In the genomic region with DNA sequence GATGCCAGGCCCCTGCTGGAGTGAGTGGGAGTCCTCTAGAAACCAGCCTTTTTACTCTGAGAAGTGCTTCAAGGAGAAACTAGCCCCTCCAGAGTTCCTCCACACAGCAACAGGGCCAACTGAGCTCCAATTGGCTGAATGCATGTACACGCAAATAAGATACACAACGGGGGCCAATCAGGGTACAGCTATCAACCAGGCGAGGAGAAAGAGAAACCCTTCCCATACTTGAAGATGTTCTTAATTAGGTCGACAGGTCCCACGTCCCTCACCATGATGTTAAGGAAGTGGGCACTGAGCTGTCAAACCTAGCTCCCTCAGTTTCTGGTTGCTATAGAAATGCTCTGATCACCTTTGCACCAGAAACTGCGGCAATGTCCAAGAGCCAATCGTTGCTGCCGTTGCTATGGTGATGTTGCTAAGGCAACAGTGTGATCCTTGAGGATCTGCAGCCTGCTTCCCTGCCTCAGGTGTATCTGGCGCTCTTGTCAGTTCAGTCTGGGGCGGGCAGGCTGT, we compare ENCODE assay signal across 7 mouse cellular contexts. TPM values are rescaled to one million over a fixed set of nuclear protein-coding genes. Genes with fewer than 3 reads are reported as not detected.
DNase-seq lines count a peak whose midpoint lies in the region; ATAC-seq and TF ChIP-seq lines count a peak whose summit lies in the region.

No protein-coding gene starts in this region.

- no peak for ATAC-seq in intestine, postnatal 0 days
- no peak for ATAC-seq in liver, embryonic 16.5 days (ENCODE audit: low read depth)

- in situ Hi-C loops in ES-E14 (cut with MboI; ENCODE audit: low sequenced_read_pairs in 2 of 2, unreplicated experiment in 2 of 2): loop anchor here in 1 of 2 experiments (25.0 kb wide), 1 partner anchor 109 kb away; no protein-coding TSS in a partner anchor

- WGBS in forebrain, embryonic 10.5 days: 3% methylated on average over 10 of the region's 10 CpGs
- WGBS in intestine, postnatal 0 days: 3% methylated on average over 10 of the region's 10 CpGs
- 7% methylated on average over 10 of the region's 10 CpGs for WGBS in liver, embryonic 16.5 days (ENCODE audit: insufficient replicate concordance)

- H3K27ac ChIP-seq in ES-E14 (ENCODE audit: insufficient read depth, low read depth, low read length, poor library complexity, severe bottlenecking): no peak overlapping the region
- peak overlapping the region; percentile 22 for H3K27ac ChIP-seq in forebrain, embryonic 10.5 days
- H3K27ac ChIP-seq in intestine, postnatal 0 days (ENCODE audit: low read depth, low read length): no peak overlapping the region
- H3K27ac ChIP-seq in liver, embryonic 16.5 days (ENCODE audit: low read length): no peak overlapping the region

- no peaks in the 10 kb centered on the region for H3K36me3 ChIP-seq in ES-E14 (ENCODE audit: control insufficient read depth, insufficient read depth, low read length, poor library complexity, severe bottlenecking)
- peaks cover under 1% of the 10 kb centered on the region; the same call in 1 of the 2 replicates for H3K36me3 ChIP-seq in forebrain, embryonic 10.5 days (replicated peaks)
- no peaks in the 10 kb centered on the region; the same call in 1 of the 2 replicates for H3K36me3 ChIP-seq in intestine, postnatal 0 days (ENCODE audit: control insufficient read depth, insufficient read depth)
- no peaks in the 10 kb centered on the region for H3K36me3 ChIP-seq in liver, embryonic 16.5 days (ENCODE audit: control insufficient read depth, insufficient read depth)

- no peak for TF ChIP-seq CTCF in intestine, postnatal 0 days (IDR thresholded peaks at IDR 0.05; ENCODE audit: low read depth)

- no peak overlapping the region for H3K4me3 ChIP-seq in ES-E14 (ENCODE audit: insufficient read depth in 1 of 2, low read depth in 1 of 2, low read length in 2 of 2, poor library complexity in 1 of 2, severe bottlenecking in 1 of 2)
- peak overlapping the region; percentile 42 for H3K4me3 ChIP-seq in forebrain, embryonic 10.5 days
- H3K4me3 ChIP-seq in intestine, postnatal 0 days (ENCODE audit: low read depth, low read length): no peak overlapping the region
- H3K4me3 ChIP-seq in liver, embryonic 16.5 days (ENCODE audit: low read depth, low read length): peak overlapping the region; percentile 39

- 0 out of 2 replicates have a peak overlapping the region, but pooled peaks have one; percentile 9 for H3K4me2 ChIP-seq in intestine, postnatal 0 days (replicated peaks; ENCODE audit: low read depth)
- H3K4me2 ChIP-seq in liver, embryonic 16.5 days (ENCODE audit: low read depth, low read length): peak overlapping the region; percentile 53

- H3K4me1 ChIP-seq in ES-E14 (ENCODE audit: control insufficient read depth in 2 of 2, insufficient read depth in 2 of 2, low read length in 2 of 2, poor library complexity in 1 of 2): peaks cover 2% of the 10 kb centered on the region in 2 experiments; a peak in 1 of 4 replicates
- H3K4me1 ChIP-seq in forebrain, embryonic 10.5 days: peaks cover 45% of the 10 kb centered on the region
- peaks cover 13% of the 10 kb centered on the region; the same call in 1 of the 2 replicates for H3K4me1 ChIP-seq in intestine, postnatal 0 days (replicated peaks; ENCODE audit: control insufficient read depth, insufficient read depth, low read length)
- H3K4me1 ChIP-seq in liver, embryonic 16.5 days (ENCODE audit: control insufficient read depth, low read depth, low read length): peaks cover 55% of the 10 kb centered on the region

- no peaks in the 10 kb centered on the region for H3K9me3 ChIP-seq in ES-E14 (ENCODE audit: control insufficient read depth, insufficient read depth, low read depth, low read length)
- H3K9me3 ChIP-seq in forebrain, embryonic 10.5 days: 0 out of 2 replicates have a peak, but pooled peaks cover 3% of the 10 kb centered on the region
- no peaks in the 10 kb centered on the region for H3K9me3 ChIP-seq in intestine, postnatal 0 days (ENCODE audit: control insufficient read depth)
- no peaks in the 10 kb centered on the region for H3K9me3 ChIP-seq in liver, embryonic 16.5 days (replicated peaks; ENCODE audit: control insufficient read depth, low read length)

- H3K27me3 ChIP-seq in forebrain, embryonic 10.5 days (ENCODE audit: poor library complexity, severe bottlenecking): peaks cover 17% of the 10 kb centered on the region
- H3K27me3 ChIP-seq in intestine, postnatal 0 days (replicated peaks; ENCODE audit: control insufficient read depth, insufficient read depth, low read length): 0 out of 2 replicates have a peak, but pooled peaks cover 4% of the 10 kb centered on the region
- peaks cover 4% of the 10 kb centered on the region for H3K27me3 ChIP-seq in liver, embryonic 16.5 days (ENCODE audit: control insufficient read depth, insufficient read depth, low read depth, low read length)

- peak; percentile 72 for DNase-seq in ES-E14 (ENCODE audit: low read depth, low spot score)
- peak; percentile 96 for DNase-seq in brain, adult 2 months (ENCODE audit: low read depth, low spot score)
- DNase-seq in forebrain, embryonic 10.5 days (ENCODE audit: extremely low spot score, low spot score): peak; percentile 72
- DNase-seq in retina, postnatal 1 day: peak; percentile 87
- DNase-seq in urinary bladder, postnatal 10 days (ENCODE audit: low spot score): no peak

- no peak overlapping the region for H3K9ac ChIP-seq in ES-E14 (ENCODE audit: insufficient read depth, low read depth, low read length, poor library complexity, severe bottlenecking)
- no peak overlapping the region for H3K9ac ChIP-seq in intestine, postnatal 0 days (ENCODE audit: low read depth, low read length)
- H3K9ac ChIP-seq in liver, embryonic 16.5 days (ENCODE audit: low read depth, low read length): peak overlapping the region; percentile 38

TF ChIP-seq in ES-E14, 5 proteins besides CTCF, POLR2A, EP300 and RAD21:
- TF ChIP-seq ZNF384 (IDR thresholded peaks at IDR 0.05; ENCODE audit: low read depth, low read length) (no peak), CHD2 (IDR thresholded peaks at IDR 0.05; ENCODE audit: low read depth, low read length) (no peak), ZC3H11A (IDR thresholded peaks at IDR 0.05; ENCODE audit: borderline replicate concordance, low read depth, low read length) (no peak), MAFK (IDR thresholded peaks at IDR 0.05; ENCODE audit: insufficient read depth, low read depth, low read length) (no peak), HCFC1 (IDR thresholded peaks at IDR 0.05; ENCODE audit: borderline replicate concordance, insufficient read depth, low read length) (no peak)

RNA-seq across cellular contexts. Expression of a gene that starts 2.9 kb away (rescaled TPM):
- 2.6 and 5.8 TPM in 2 replicates for total RNA-seq in ES-E14 (2012; rRNA removed)
- polyA plus RNA-seq in forebrain, embryonic 10.5 days (2016; fragmentation: Nextera tagmentation; extraction: Ambion mirVana): 9.5 and 9.8 TPM in 2 replicates
- 4.2 and 4.8 TPM in 2 replicates for polyA plus RNA-seq in intestine, postnatal 0 days (2015; fragmentation: Nextera tagmentation; extraction: Ambion mirVana)
- 4.5 and 4.8 TPM in 2 replicates for polyA plus RNA-seq in liver, embryonic 16.5 days (2015; fragmentation: Nextera tagmentation; extraction: Ambion mirVana)

RNA-seq across cellular contexts. Expression of a gene that starts 37.0 kb away (rescaled TPM):
- total RNA-seq in ES-E14 (2012; rRNA removed): 65.9 and 103 TPM in 2 replicates
- 38.6 and 41.6 TPM in 2 replicates for polyA plus RNA-seq in forebrain, embryonic 10.5 days (2016; fragmentation: Nextera tagmentation; extraction: Ambion mirVana)
- polyA plus RNA-seq in intestine, postnatal 0 days (2015; fragmentation: Nextera tagmentation; extraction: Ambion mirVana): 2.8 TPM in 2 replicates
- polyA plus RNA-seq in liver, embryonic 16.5 days (2015; fragmentation: Nextera tagmentation; extraction: Ambion mirVana): 32.3 and 33.2 TPM in 2 replicates

RNA-seq across cellular contexts. Expression of a gene that starts 58.6 kb away (rescaled TPM):
- 9.0 and 24.7 TPM in 2 replicates for total RNA-seq in ES-E14 (2012; rRNA removed)
- 30.5 and 35.4 TPM in 2 replicates for polyA plus RNA-seq in forebrain, embryonic 10.5 days (2016; fragmentation: Nextera tagmentation; extraction: Ambion mirVana)
- polyA plus RNA-seq in intestine, postnatal 0 days (2015; fragmentation: Nextera tagmentation; extraction: Ambion mirVana): 19.5 and 24.1 TPM in 2 replicates
- 5.7 and 8.0 TPM in 2 replicates for polyA plus RNA-seq in liver, embryonic 16.5 days (2015; fragmentation: Nextera tagmentation; extraction: Ambion mirVana)

Comparison
In these comparisons a context has a peak if more than half of its experiments do, and no peak if none do; other contexts are left out.
1. H3K4me3 ChIP-seq: peak in forebrain, embryonic 10.5 days (single experiment) and liver, embryonic 16.5 days (single experiment); none in ES-E14 (0 of 2) and intestine, postnatal 0 days (single experiment).